Mouse (Mus musculus) forebrain, embryonic 13.5 days (tissue): Measurements from ENCODE around the gene Il18. TPM values are rescaled to one million over a fixed set of nuclear protein-coding genes. Genes with fewer than 3 reads are reported as not detected.

Source experiments
- ATAC-seq: fragments of 200-750 bp; cut with Nextera tagmentation; 2 replicates; pipeline ENCODE4 v1.8.0; 2017
- H3K27ac ChIP-seq: fragments of 300-500 bp; sonication (generic); 2 replicates; pipeline ENCODE4 v1.5.1; 2015; ENCODE audit warnings: inconsistent platforms, mild to moderate bottlenecking, moderate library complexity
- H3K27me3 ChIP-seq: fragments of 300-500 bp; sonication (generic); 2 replicates; pipeline ENCODE4 v1.6.1; 2015; ENCODE audit warnings: mild to moderate bottlenecking, inconsistent platforms
- H3K36me3 ChIP-seq: fragments of 300-500 bp; sonication (generic); 2 replicates; pipeline ENCODE4 v1.6.1; 2015; ENCODE audit warnings: mild to moderate bottlenecking, inconsistent platforms; ENCODE audit not compliant: poor library complexity, severe bottlenecking
- H3K4me1 ChIP-seq: fragments of 300-500 bp; sonication (generic); 2 replicates; pipeline ENCODE4 v1.6.1; 2015; ENCODE audit warnings: inconsistent platforms
- H3K4me2 ChIP-seq: fragments of 300-500 bp; sonication (generic); 2 replicates; pipeline ENCODE4 v1.6.1; 2015; ENCODE audit warnings: inconsistent platforms, mild to moderate bottlenecking, moderate library complexity
- H3K4me3 ChIP-seq: fragments of 300-500 bp; sonication (generic); 2 replicates; pipeline ENCODE4 v1.5.1; 2015; ENCODE audit warnings: mild to moderate bottlenecking, inconsistent platforms
- H3K9ac ChIP-seq: fragments of 300-500 bp; sonication (generic); 2 replicates; pipeline ENCODE4 v1.6.1; 2015; ENCODE audit warnings: mild to moderate bottlenecking, inconsistent platforms
- H3K9me3 ChIP-seq: fragments of 300-500 bp; sonication (generic); replicated peaks from 2 replicates; pipeline ENCODE4 v1.6.1; 2016; ENCODE audit warnings: inconsistent platforms
- WGBS: fragments of 180-500 bp; shearing (Covaris S2); methylation state at CpG from one replicate; pipeline ENCODE4 v1.1.7; 2015; 5-methylcytosine and 5-hydroxymethylcytosine counted together
- polyA plus RNA-seq: library from polyadenylated mRNA; unstranded; fragments of >200 nt; fragmentation: Nextera tagmentation; extraction: Ambion mirVana; gene quantifications from 2 replicates; pipeline ENCODE4 v1.2.1, GENCODE M21; 2015

Il18 gene
- polyA plus RNA-seq, 1 experiment from 2014 or later = 16.4 TPM

- 91% methylated on average over 9 of the region's 9 CpGs for WGBS
- H3K4me2 ChIP-seq = no peak overlapping the region
These were observed 38.3 kb downstream of the Il18 start for GRCm38 (mm10) chr9:50592955-50593354.

GRCm38 (mm10) chr9:50593544-50593943, 38.9 kb downstream of the Il18 start:
- 79% methylated on average over 3 of the region's 3 CpGs for whole genome bisulfite sequencing
- no peak for ATAC-seq
- no peaks in the 10 kb centered on the region for H3K4me1 ChIP-seq

More at GRCm38 (mm10) chr9:50592955-50593354, 38.3 kb downstream of the Il18 start:
- Histone ChIP-seq H3K4me1 (no peaks in the 10 kb centered on the region), H3K27me3 (no peaks in the 10 kb centered on the region), H3K9me3 (no peaks in the 10 kb centered on the region), H3K27ac (no peak overlapping the region; the same call in 1 of the 2 replicates), H3K36me3 (peaks cover 33% of the 10 kb centered on the region), H3K9ac (no peak overlapping the region), H3K4me3 (no peak overlapping the region)
- ATAC-seq = no peak

GRCm38 (mm10) chr9:50594794-50595417, 40.3 kb downstream of the Il18 start:
- Histone ChIP-seq H3K27ac (no peak overlapping the region), H3K9me3 (no peaks in the 10 kb centered on the region), H3K4me3 (no peak overlapping the region), H3K4me1 (no peaks in the 10 kb centered on the region), H3K4me2 (no peak overlapping the region), H3K27me3 (no peaks in the 10 kb centered on the region), H3K36me3 (peaks cover 52% of the 10 kb centered on the region), H3K9ac (no peak overlapping the region)
- ATAC-seq = no peak
- WGBS = 82% methylated on average over 12 of the region's 12 CpGs

More at GRCm38 (mm10) chr9:50593544-50593943, 38.9 kb downstream of the Il18 start:
- Histone ChIP-seq H3K27me3 (no peaks in the 10 kb centered on the region), H3K4me3 (no peak overlapping the region), H3K9ac (no peak overlapping the region), H3K36me3 (peaks cover 38% of the 10 kb centered on the region), H3K4me2 (no peak overlapping the region), H3K27ac (no peak overlapping the region), H3K9me3 (no peaks in the 10 kb centered on the region)

- WGBS = 95% methylated on average over 8 of the region's 8 CpGs
- H3K4me2 ChIP-seq = no peak overlapping the region
- H3K27me3 ChIP-seq = no peaks in the 10 kb centered on the region
- no peak overlapping the region for H3K9ac ChIP-seq
- H3K4me3 ChIP-seq = no peak overlapping the region
- peaks cover 60% of the 10 kb centered on the region for H3K36me3 ChIP-seq
- H3K27ac ChIP-seq = no peak overlapping the region
- H3K9me3 ChIP-seq = no peaks in the 10 kb centered on the region
- ATAC-seq = no peak
- peaks cover 1% of the 10 kb centered on the region for H3K4me1 ChIP-seq
These were observed 42.3 kb downstream of the Il18 start for GRCm38 (mm10) chr9:50596973-50597372.

GRCm38 (mm10) chr9:50601536-50601935, 46.9 kb downstream of the Il18 start:
- Histone ChIP-seq H3K4me2 (no peak overlapping the region), H3K4me1 (peaks cover 25% of the 10 kb centered on the region), H3K27me3 (no peaks in the 10 kb centered on the region), H3K36me3 (peaks cover 53% of the 10 kb centered on the region), H3K9ac (no peak overlapping the region), H3K4me3 (no peak overlapping the region), H3K9me3 (no peaks in the 10 kb centered on the region), H3K27ac (no peak overlapping the region)
- WGBS = 84% methylated on average over 6 of the region's 6 CpGs
- no peak for ATAC-seq

GRCm38 (mm10) chr9:50602055-50602845, 47.6 kb downstream of the Il18 start:
- H3K9me3 ChIP-seq = no peaks in the 10 kb centered on the region
- H3K4me1 ChIP-seq = peaks cover 25% of the 10 kb centered on the region
- no peaks in the 10 kb centered on the region for H3K27me3 ChIP-seq
- WGBS = 94% methylated on average over 7 of the region's 7 CpGs
- peak overlapping the region; percentile 77 for H3K4me2 ChIP-seq
- H3K9ac ChIP-seq = peak overlapping the region; percentile 38; the same call in 1 of the 2 replicates
- peak overlapping the region; percentile 86 for H3K4me3 ChIP-seq
- no peak overlapping the region for H3K27ac ChIP-seq
- H3K36me3 ChIP-seq = peaks cover 53% of the 10 kb centered on the region
- no peak for ATAC-seq

GRCm38 (mm10) chr9:50603189-50603997, 48.8 kb downstream of the Il18 start, which contains the start of the genes Sdhd and Timm8b:
Gene Sdhd (minus strand): TSS chr9:50603812.
Gene Timm8b (plus strand): TSS chr9:50603910.
- Histone ChIP-seq H3K27me3 (no peaks in the 10 kb centered on the region), H3K4me2 (peak within 1 kb of the TSS; percentile 77), H3K36me3 (peaks cover 49% of the 10 kb centered on the region), H3K4me3 (peak within 1 kb of the TSS; percentile 86), H3K9me3 (no peaks in the 10 kb centered on the region), H3K9ac (peak within 1 kb of the TSS; percentile 89), H3K4me1 (peaks cover 25% of the 10 kb centered on the region), H3K27ac (peak within 1 kb of the TSS; percentile 82)
- peak; percentile 98 for ATAC-seq
- 1% methylated on average over 48 of the region's 48 CpGs for WGBS

GRCm38 (mm10) chr9:50603998-50604324, 49.3 kb downstream of the Il18 start:
- peak overlapping the region; percentile 86 for H3K4me3 ChIP-seq
- no peaks in the 10 kb centered on the region for H3K9me3 ChIP-seq
- H3K27me3 ChIP-seq = no peaks in the 10 kb centered on the region
- peak overlapping the region; percentile 82 for H3K27ac ChIP-seq
- under 1% methylated on average over 24 of the region's 24 CpGs for WGBS
- peak overlapping the region; percentile 89 for H3K9ac ChIP-seq
- H3K4me2 ChIP-seq = peak overlapping the region; percentile 77
- H3K4me1 ChIP-seq = peaks cover 25% of the 10 kb centered on the region
- ATAC-seq = peak; percentile 93
- H3K36me3 ChIP-seq = peaks cover 48% of the 10 kb centered on the region

- H3K27me3 ChIP-seq = no peaks in the 10 kb centered on the region
- H3K36me3 ChIP-seq = peaks cover 47% of the 10 kb centered on the region
- peak overlapping the region; percentile 89 for H3K9ac ChIP-seq
- peaks cover 25% of the 10 kb centered on the region for H3K4me1 ChIP-seq
- peak overlapping the region; percentile 82 for H3K27ac ChIP-seq
- ATAC-seq = no peak
- peak overlapping the region; percentile 86 for H3K4me3 ChIP-seq
- H3K4me2 ChIP-seq = peak overlapping the region; percentile 77
- WGBS = 5% methylated on average over 6 of the region's 6 CpGs
- H3K9me3 ChIP-seq = no peaks in the 10 kb centered on the region
These were observed 49.7 kb downstream of the Il18 start for GRCm38 (mm10) chr9:50604338-50604737.

- Histone ChIP-seq H3K4me3 (no peak overlapping the region), H3K4me1 (peaks cover 14% of the 10 kb centered on the region), H3K4me2 (no peak overlapping the region), H3K36me3 (peaks cover 73% of the 10 kb centered on the region), H3K27ac (no peak overlapping the region), H3K27me3 (no peaks in the 10 kb centered on the region), H3K9ac (no peak overlapping the region), H3K9me3 (no peaks in the 10 kb centered on the region)
- 93% methylated on average over 4 of the region's 4 CpGs for WGBS
- no peak for ATAC-seq
These were observed 57.5 kb downstream of the Il18 start for GRCm38 (mm10) chr9:50612115-50612514.

GRCm38 (mm10) chr9:50616161-50616560, 61.5 kb downstream of the Il18 start:
- Histone ChIP-seq H3K27ac (no peak overlapping the region), H3K4me3 (peak overlapping the region; percentile 100), H3K4me1 (peaks cover 18% of the 10 kb centered on the region), H3K4me2 (peak overlapping the region; percentile 89), H3K27me3 (no peaks in the 10 kb centered on the region), H3K9me3 (no peaks in the 10 kb centered on the region), H3K36me3 (peaks cover 40% of the 10 kb centered on the region), H3K9ac (peak overlapping the region; percentile 95)
- 43% methylated on average over 11 of the region's 11 CpGs for WGBS
- no peak for ATAC-seq
